Mouse (Mus musculus) neural tube, embryonic 10.5 days (tissue): ENCODE data around the gene Pkdcc.
A peak's percentile ranks its signal among the peaks of the same experiment; 100 is the strongest.

ENCODE experiments used
- DNase-seq: peaks from one replicate; pipeline ENCODE4 v3.0.0-alpha.2; 2017; ENCODE audit warnings: low spot score; ENCODE audit errors: extremely low spot score

Pkdcc gene

DNA sequence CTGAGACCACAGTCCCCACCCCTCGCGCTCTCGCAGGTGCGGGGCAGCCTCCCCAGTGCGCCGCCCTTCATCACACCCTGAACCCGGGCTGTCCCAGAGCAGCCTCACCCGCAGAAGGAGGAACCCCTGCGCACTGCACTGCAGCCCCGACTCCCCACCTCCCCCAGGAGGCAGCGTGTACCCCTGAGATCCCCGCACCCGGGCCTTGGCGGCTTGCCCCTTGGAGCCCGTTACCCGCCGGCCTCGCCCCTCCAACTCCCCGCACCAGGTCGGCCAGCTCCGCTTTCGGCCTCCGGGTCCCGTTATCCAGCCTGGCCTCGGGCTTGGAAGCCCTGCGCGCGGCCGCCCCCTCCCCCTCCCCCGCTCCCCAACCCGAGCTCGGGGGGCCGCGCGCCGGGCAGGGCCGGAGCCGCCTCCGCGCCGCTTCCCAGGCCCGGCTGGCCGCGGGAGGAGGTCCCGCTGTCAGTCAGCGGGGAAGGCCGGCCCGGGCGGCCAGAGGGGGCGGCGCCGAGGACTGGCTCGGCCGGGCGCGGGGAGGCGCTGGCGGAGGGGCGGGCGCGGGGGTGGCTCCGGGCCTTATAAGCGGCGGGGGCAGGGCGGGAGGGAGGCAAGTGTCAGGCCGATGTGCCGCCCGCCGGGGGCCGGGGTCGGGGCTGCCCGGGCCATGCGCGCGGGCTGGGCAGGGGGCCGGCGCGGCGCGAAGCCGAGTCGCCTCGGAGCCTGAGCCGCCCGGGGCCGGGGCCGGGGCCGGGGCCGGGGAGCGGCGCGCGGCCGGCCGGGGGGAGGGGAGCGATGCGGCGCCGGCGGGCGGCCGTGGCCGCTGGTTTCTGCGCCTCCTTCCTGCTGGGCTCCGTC is at the start of gene Pkdcc:
Gene Pkdcc, plus strand, starts transcription at position 619 of the 855 bp plus-strand sequence.
- peak; percentile 89 for DNase-seq

DNA sequence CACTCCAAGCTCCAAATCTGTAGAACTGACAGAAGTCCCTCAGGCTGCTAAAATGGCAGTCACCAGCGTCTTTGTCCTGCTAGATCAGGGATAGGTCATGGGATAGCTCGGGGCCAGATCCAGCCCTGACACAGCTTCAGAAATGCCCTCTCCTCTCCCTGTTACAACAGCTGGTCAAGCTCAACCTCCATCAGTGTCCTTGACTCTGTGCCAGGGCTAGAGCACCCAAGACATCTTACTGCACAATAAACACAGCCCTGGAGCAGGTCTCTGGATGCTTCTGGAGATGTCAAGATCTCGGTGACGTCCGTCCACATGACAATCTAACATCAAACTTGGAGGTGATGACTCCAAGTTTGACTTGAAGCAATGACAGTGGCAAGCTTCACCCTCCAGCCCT is 48.9 kb upstream of the Pkdcc start:
- no peak for DNase-seq

DNA sequence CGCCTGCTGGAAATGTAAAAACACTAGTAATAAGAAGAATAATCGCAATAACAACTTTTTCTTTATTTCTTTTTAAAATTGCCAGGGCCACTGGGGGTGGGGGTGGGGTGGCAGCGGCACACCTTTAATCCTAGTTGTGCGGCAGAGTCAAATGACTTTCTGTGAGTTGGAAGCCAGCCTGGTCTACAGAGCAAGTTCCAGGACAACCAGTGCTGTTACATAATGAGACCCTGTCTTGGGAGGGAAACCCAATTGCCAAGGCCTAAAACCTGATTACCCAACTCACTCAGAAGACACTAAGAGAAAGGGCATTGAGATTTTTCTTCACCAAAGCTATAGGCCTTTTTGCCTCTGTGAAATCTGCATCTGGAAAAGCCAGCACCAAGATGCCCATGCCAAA is 38.9 kb upstream of the Pkdcc start:
- DNase-seq: no peak

DNA sequence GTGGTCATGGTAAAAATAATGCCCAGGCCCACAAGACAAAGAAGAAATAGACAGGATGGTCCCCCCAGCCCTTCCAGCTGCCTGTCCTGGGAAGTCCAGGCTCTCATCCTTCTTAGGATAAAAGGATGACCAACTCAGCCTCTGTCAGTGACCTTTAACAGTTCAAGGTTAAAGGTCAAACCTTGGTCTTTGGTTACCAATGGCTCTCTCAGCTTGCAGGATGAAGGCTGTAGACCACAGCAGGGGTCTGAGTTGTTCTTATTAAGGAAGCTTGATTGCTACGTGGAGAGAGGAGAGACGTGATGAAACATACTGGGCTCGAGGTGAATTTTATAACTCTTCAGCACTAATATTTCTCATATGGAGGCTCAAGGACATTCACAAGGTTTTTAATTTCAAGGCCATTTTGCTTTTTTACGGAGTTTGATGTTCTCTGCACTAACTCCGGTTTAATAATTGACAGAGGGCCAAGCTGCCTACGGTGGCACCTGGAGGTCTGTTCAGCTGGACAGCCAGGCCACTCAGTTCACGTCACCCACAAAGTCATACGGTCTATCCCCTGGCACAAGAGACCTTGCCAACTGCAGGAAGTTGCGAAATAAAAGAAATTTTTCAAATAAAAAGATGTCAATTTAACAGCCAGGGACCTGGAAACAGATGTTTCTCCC is 36.5 kb upstream of the Pkdcc start:
- DNase-seq: peak; percentile 38

DNA sequence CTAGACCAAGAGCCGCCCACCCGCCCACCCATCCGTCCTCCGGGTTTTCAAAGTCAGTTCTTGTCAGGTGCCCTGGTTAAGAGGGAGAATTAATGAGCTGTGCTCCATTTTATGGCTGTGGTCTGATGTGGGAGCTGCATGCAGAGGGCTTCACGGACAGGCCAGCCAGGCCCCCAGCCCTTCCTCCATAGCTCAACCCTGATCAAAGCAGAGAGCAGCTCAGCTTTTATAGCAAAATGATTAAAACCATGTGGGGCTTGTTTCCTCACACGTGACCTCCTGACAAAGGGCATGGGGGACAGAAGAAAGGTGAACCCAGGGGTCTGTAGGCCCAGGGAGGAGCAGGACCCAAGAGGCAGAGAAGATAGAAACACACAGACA is 36.0 kb upstream of the Pkdcc start:
- peak; percentile 66 for DNase-seq

DNA sequence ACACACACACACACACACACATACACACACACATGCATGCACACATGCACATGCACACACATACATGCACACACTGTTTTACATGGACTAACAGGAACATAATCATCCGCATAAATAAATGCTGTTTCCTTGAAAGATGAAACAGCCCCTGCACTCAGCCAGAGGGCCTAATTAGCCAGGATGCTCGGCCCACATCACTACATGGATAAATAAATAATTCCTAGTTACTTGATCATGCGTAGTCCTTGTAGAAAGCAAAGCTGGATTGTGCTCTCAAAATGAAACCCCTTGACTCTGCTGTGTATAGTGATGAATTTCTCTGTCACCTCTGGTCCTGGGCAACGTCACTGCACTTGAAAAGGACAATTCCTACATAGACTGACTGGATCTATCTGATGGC is 35.5 kb upstream of the Pkdcc start:
- DNase-seq: no peak

DNA sequence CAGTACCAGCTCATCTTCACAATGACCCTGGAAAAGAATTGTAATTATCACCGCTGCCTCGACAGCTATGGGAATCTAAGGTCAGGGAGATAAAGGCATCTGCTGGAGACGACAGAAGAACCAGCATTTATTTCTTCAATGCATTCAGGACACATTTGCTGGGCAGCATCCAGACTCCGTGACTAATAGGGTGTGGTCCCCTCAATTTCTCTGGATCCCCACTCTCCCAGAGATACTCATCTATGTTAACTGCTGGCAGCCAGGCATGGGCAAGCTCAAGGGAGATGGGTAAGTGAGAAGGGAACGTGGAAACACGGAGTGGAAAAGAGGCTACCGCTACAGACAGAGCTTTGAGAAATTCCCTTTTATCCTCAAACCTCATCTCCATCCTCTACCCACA is 34.0 kb upstream of the Pkdcc start:
- DNase-seq: no peak

DNA sequence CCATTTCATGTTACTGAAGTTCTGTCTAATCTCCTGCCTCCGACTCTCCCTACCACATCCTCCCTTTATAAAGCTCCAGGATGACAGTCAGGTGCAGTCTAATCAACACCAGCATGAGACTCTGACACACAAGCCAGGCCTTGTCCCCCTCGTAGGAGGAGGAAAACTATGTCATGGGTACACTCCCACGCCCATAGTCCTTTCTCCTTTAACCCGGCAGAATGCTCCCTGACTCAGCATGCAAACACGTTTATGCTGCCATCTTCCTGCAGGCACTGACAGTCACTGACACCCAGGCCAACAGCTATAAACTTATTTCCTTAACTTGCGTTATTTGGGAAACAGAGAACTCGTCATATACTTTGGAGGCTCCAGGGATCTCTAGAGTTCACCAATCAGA is 33.5 kb upstream of the Pkdcc start:
- no peak for DNase-seq

DNA sequence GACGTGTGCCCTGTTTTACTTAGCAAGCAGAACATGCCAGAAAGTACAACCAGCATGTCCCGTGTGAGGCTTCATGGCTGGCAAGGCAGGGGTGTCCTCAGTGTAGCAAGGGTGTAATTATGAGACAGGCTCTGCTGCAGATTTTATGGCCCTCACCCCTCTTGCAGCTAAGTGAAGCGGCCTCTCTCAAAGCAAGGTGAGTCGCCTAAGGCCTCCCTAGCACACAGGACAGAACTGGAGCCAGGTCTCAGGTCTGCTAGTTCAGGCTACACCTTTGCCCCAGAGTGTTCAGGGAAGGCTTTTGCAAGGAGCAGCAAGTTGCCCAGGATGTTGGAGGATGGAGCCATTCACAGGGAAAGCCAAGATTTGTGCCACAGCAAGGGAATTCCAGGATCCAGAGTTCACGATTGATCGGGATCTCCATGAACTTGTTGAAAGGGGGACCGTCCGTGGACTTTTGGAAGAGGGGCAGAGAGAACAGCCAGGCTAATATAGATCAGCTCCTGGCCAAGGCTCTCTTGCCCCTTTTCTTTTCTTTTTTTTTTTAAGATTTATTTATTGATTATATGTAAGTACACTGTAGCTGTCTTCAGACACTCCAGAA is 32.9 kb upstream of the Pkdcc start:
- DNase-seq: no peak

DNA sequence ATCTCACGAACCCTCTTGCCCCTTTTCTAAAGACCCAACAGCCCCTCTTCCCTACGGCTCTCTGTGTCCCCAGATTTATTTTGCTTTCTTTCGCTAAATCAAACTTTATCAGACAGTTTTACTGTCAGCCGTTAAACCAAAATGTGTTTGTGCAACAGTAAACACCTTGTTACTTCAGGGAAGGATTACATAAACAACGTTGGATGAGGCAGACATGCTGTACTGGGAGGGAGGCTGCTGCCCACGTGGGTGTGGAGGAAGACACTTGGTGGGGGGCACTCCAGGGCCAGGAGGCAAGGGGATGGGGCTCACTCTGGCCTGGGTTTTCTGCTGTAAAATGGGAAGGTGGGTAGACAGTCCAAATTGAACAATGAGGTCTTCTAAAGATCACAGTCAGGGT is 32.3 kb upstream of the Pkdcc start:
- no peak for DNase-seq

DNA sequence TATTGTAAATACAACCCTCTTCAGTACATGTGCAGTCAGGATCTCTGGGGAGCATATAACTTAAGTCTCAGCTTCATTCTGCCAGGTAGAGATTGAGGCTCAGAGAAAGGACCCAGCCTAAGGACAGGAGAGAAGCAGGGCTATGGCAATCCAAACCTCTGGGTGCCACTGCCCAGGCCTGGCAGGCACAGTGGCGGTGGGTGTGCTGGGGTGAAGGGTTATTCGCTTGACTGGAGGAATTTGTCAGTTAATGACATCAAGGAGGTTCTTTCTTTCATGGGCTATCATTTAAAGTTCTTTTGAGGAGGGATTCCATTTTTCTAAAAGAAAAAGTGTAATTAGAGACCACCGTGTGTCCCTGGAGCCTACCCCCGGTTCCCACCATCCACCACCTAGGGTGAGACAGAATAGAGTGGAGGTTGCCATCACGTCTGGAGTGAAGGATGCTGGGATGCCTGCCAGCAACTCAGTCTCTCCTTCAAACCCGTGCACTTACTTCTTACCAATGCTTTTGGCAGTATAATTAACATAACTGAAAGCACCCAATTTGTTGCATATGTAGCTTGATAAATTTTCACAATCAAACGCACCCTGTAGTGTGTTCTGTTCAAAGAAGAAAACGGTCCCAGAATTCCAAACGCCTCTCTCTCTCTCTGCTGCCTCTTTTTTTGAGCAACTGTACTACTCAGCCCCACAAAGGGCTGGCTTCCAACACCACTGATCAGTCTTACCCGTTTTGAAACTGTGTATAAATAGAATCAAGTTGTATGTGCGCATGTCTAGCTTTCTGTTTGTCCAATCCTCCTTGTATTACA is 27.1 kb upstream of the Pkdcc start:
- DNase-seq: no peak

DNA sequence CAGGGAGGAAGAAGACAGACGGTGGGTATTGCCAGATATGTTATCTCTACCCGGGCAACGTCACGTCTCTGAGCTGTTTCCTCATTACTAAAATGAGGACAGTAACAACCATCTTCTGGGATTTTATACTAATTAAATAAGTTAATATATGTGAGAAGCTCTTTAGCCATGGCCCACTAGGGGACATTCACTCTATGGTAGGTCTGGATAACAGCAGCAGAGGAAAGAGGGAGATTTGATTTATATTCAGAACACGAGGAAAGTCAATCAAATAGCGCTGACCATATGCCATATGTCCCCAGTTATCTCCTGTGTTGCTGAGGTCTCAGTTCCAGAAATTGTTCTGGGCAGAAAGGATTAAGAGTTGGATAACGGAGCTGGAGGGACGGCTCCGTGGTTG is 24.3 kb upstream of the Pkdcc start:
- DNase-seq: no peak

DNA sequence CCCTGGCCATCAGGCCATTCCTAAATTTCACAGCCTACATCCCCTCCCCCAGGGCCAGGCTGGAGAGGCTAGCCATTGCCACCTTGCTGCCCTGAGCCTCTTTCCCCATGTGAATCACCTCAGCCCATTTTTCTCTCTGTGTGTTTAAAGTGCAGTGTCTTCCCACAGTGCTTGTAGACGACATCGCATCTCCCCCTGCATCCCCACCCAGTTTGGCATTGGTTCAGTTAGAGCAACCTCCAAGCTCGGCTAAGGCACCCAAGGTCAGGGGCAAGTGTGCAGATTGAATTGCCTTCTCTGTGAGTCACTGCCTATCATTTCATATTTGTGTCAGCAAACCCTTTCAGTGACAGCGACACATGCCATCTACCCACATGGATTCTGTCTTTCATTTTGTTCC is 20.6 kb upstream of the Pkdcc start:
- no peak for DNase-seq

DNA sequence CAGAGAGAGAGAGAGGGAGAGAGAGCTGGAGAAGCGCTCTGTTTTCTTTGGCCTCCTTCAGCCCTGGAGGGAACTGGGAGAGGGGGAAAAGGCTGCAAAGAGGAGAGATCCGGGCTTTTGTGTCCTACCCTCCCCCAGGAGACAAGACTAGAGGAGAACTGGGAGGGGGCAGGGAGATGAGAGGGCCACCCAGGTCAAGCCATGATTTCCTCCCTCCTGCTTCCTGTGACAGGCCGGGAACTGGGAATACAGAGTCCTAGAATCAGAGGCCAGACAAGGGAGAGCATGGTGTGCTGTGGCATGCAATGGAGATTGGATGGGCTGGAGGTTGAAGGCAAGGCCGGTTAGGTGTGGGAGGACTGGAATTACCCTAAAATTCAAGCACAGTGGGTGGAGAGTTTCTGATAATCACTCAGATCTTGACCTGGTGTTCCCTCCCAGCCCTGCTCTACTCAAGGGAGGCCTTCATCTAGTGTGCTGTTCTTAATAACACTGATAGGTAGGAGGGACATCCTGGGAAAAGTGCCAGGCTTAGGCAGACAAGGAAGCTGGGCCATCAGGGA is 17.6 kb upstream of the Pkdcc start:
- DNase-seq: peak; percentile 35

DNA sequence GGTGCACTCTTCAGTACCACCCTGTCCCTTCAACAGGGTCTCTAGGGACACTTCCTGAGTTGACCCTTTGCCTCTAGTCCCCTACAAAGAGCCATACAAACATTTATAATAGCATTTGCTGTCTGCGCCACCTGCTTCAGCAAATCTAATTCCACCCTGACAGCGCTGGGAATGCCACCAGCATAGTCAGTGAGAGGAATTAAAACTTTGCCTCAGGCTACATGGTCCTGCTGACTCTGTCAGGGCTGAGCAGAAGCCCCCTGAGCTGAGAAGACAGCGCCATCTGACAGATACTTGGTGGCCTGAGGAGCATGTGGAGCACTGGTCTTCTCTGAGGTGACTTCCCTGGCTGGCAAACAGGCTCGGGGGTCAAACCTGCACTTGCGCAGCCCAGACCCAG is 14.6 kb upstream of the Pkdcc start:
- no peak for DNase-seq

DNA sequence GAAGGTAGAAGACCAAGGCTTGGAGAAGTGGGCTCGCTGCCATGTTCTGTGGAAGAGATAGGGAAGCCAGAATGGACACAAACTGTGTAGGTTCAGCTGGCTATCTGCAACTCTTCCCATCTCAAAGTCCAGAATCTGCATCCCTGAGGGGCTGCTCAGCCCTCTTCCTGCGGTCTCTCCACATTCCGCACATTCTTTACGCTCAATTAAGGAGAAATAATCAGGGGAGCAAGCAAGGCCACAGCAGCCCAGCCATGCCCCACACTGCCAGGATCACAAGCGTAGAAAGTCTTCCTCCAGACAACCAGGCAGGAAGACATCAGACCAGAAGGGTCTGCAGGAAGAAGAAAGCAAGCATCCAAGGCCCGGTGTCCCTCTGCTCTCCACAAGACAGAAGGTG is 13.8 kb upstream of the Pkdcc start:
- DNase-seq: peak; percentile 37

DNA sequence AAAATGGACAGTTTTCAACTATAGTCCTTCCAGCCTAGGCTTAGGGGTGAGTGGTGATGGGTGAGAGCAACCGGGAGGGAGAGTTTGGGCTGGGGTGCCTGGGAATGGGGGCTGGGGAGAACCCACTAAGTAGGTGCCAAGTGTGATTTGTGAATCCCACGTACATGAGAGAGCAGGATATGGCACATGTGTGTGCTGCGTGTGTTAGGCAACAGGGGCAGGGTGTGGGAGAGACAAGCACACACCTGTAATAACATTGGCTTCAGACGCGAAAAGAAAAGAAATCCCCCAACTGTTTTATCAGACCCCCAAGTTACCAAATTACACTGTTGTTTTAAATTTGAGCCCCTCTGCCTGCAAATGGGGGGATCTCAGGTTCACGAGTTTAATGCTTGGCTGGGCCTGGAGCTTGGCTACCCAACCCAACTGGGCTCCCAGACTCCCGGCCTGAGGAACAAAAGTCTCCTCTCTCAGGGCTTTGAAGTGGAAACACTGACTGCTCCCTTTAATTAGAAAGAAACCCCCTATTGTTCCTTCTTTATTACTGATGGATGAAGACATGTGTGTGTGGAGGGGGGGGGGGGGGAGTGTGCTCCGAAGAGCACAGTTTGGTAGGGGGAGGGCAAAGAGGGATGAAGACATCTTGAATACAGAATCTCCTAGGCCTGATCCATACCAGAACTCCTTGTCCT is 11.3 kb upstream of the Pkdcc start:
- no peak for DNase-seq

DNA sequence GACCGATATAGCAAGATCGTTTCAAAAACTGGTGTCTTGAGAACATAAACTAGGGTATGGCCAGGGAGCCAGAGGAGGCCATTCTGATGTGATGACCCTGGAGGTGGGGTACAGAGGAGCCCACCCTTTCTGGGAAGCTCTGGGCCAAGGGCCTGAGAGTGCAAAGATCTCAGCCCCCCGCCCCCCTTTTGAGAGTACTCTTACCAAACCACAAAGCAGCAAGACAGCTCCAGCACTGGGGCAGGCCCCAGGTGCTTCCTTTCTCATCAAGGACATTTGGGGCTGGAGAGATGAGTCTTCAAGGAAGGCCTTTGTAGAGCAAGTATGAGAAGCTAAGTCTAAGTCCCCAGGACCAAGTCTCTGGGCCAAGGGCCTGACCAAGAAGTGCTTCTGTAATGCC is 7.8 kb upstream of the Pkdcc start:
- DNase-seq: no peak

DNA sequence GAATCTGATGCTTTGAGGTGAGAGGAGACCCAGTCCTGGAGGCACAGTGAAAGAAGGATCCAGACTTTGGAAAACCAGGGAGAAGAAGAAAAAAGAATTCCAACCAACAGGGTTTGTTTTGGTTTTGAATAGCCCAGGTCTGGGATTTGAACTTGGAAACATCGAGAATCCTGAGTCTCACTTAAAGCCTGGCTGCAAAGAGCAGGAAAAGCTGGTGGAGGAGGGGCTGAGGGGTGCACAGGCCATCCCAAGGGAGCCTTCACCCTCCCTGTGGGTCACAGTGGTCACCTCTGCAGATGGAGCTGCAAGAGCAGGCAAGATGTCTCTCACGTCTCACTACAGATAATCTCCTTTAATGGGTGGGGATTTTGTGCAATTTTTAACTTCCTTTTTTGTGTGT is 6.6 kb upstream of the Pkdcc start:
- DNase-seq: no peak

DNA sequence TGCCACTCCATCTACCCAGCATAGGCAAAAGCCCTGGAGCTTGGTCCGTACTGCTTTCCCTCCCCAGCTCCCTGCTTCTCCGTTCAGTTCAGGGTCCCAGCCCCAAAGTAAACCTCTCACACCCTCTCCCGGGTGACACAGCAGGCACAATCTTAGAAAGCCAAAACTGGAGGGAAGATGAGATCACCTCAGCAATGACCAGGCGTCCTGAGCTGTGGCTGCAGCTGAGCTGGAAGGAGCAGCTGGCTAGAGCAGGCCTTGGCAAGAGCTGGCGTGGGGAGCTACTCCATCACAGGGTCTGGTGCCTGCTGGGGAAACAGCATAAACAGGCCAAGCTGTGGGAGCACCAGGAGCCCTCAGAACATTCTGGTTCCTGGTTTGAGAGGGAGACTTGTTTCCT is 4.6 kb upstream of the Pkdcc start:
- DNase-seq: no peak

DNA sequence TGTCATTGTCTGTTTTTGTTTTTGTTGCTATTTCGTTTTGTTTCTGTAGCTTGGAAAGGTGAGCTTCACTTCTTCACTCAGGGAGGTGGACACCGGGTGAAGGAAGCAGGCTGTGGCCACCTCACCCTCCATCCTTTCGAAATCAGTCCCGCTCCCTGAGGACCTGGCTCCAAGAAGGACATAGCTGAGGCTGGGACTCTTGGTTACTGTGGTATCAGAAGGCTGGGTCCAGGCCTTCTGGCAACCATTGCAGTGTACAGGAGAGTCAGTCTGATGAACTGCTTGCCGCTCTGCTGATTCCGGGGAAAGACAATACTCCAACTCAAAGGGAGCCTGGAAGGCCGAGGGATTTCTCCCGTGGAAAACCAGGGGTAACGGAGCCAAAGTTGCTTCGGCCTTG is 3.9 kb upstream of the Pkdcc start:
- DNase-seq: no peak
